Mouse (Mus musculus): ENCODE results near the gene Lrp8. TPM values are rescaled to one million over a fixed set of nuclear protein-coding genes. Genes with fewer than 3 reads are reported as not detected.
A peak's percentile ranks its signal among the peaks of the same experiment; 100 is the strongest.

Gene Lrp8
- polyA plus RNA-seq, 1 experiment from 2014 or later = 0.99 TPM

GRCm38 (mm10) chr4:107819990-107820719 is 18.1 kb downstream of the Lrp8 start:
- no peak overlapping the region for H3K27ac ChIP-seq (ENCODE audit: low read length)
- H3K36me3 ChIP-seq (ENCODE audit: control insufficient read depth, insufficient read depth, low read length) = no peaks in the 10 kb centered on the region
- no peaks in the 10 kb centered on the region for H3K9me3 ChIP-seq (ENCODE audit: control insufficient read depth, low read length)
- no peak overlapping the region for H3K4me3 ChIP-seq (ENCODE audit: low read length)
- no peak overlapping the region for H3K4me2 ChIP-seq (ENCODE audit: low read depth, low read length)
- H3K9ac ChIP-seq (ENCODE audit: low read depth, low read length) = no peak overlapping the region
- WGBS = 70% methylated on average over 16 of the region's 16 CpGs
- peak; percentile 9; the same call in 1 of the 2 replicates for ATAC-seq
- no peaks in the 10 kb centered on the region for H3K27me3 ChIP-seq (replicated peaks; ENCODE audit: control insufficient read depth, insufficient read depth, low read length)
- H3K4me1 ChIP-seq (ENCODE audit: control insufficient read depth, insufficient read depth, low read length) = no peaks in the 10 kb centered on the region

DNA sequence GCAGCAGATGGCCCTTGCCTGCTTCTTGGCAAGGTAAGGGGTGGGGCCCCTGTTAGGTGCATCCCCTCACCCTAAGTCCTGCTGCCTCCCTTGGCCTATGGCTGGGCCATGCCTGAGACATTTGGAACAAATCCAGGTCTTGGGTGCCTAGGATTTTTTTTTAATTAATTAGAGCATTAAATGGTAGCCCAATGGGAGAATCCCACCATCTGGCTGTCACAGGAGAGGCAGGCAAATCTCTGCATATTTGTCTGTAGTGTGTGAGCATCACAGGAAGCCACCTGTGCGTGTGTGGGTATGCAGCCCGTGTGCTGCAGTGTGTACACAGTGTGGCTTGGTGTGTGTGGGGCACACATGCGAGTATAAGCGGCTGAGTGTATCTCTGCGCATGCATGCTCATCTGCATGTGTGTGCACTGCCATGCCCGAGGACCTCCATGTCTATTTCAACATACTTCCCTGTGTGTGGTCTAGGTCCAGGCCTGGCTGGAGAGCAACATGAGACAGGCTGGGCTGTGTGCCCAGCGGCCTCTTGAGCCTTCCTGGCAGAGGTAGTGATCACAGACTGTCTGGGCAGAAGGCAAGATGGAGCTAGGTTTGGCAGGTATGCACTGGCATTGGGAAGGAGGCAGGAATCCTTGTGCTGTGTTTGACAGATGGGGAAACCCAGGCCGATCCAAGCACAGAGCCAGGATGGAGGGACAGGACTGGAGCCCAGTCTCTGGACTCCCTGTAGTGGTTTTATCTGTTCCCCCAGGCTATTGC is 19.0 kb downstream of the Lrp8 start:
- no peak overlapping the region for H3K27ac ChIP-seq (ENCODE audit: low read length)
- no peaks in the 10 kb centered on the region for H3K36me3 ChIP-seq (ENCODE audit: control insufficient read depth, insufficient read depth, low read length)
- no peak overlapping the region for H3K4me2 ChIP-seq (ENCODE audit: low read depth, low read length)
- H3K4me1 ChIP-seq (ENCODE audit: control insufficient read depth, insufficient read depth, low read length) = no peaks in the 10 kb centered on the region
- 79% methylated on average over 8 of the region's 8 CpGs for WGBS
- no peak overlapping the region for H3K9ac ChIP-seq (ENCODE audit: low read depth, low read length)
- H3K9me3 ChIP-seq (ENCODE audit: control insufficient read depth, low read length) = no peaks in the 10 kb centered on the region
- no peaks in the 10 kb centered on the region for H3K27me3 ChIP-seq (replicated peaks; ENCODE audit: control insufficient read depth, insufficient read depth, low read length)
- ATAC-seq = no peak
- H3K4me3 ChIP-seq (ENCODE audit: low read length) = no peak overlapping the region

GRCm38 (mm10) chr4:107822936-107823411 is 20.9 kb downstream of the Lrp8 start:
- no peaks in the 10 kb centered on the region for H3K4me1 ChIP-seq (ENCODE audit: control insufficient read depth, insufficient read depth, low read length)
- H3K4me2 ChIP-seq (ENCODE audit: low read depth, low read length) = no peak overlapping the region
- H3K4me3 ChIP-seq (ENCODE audit: low read length) = no peak overlapping the region
- H3K27me3 ChIP-seq (replicated peaks; ENCODE audit: control insufficient read depth, insufficient read depth, low read length) = no peaks in the 10 kb centered on the region
- H3K27ac ChIP-seq (ENCODE audit: low read length) = no peak overlapping the region
- H3K9ac ChIP-seq (ENCODE audit: low read depth, low read length) = no peak overlapping the region
- H3K9me3 ChIP-seq (ENCODE audit: control insufficient read depth, low read length) = no peaks in the 10 kb centered on the region
- 50% methylated on average over 9 of the region's 9 CpGs for WGBS
- ATAC-seq = no peak
- no peaks in the 10 kb centered on the region for H3K36me3 ChIP-seq (ENCODE audit: control insufficient read depth, insufficient read depth, low read length)

DNA sequence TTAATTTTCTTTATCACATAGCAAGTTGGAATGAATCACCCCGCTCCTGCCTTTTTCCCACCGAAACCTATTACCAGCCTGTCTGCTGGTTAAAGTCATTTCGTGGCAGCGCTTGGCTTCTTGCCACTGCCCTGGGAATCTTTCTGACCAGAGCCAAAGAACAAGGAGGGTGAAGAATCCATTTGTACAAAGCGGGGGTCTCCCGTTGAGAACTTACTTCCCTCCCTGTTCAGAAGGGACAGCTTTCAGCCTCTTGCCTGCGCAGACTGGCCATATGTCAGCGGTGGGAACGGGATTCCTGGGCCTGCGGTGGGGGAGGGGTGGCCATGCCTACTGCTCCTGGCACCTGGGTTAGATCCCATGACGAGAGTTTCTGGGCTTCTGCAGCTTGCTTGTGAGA is 21.4 kb downstream of the Lrp8 start:
- WGBS = 42% methylated on average over 11 of the region's 11 CpGs
- Histone ChIP-seq H3K9me3 (ENCODE audit: control insufficient read depth, low read length) (no peaks in the 10 kb centered on the region), H3K4me3 (ENCODE audit: low read length) (no peak overlapping the region), H3K27ac (ENCODE audit: low read length) (no peak overlapping the region), H3K36me3 (ENCODE audit: control insufficient read depth, insufficient read depth, low read length) (no peaks in the 10 kb centered on the region), H3K9ac (ENCODE audit: low read depth, low read length) (no peak overlapping the region), H3K4me2 (ENCODE audit: low read depth, low read length) (no peak overlapping the region), H3K27me3 (replicated peaks; ENCODE audit: control insufficient read depth, insufficient read depth, low read length) (no peaks in the 10 kb centered on the region), H3K4me1 (ENCODE audit: control insufficient read depth, insufficient read depth, low read length) (0 out of 2 replicates have a peak, but pooled peaks cover under 1% of the 10 kb centered on the region)
- no peak for ATAC-seq

GRCm38 (mm10) chr4:107828727-107829218 is 26.7 kb downstream of the Lrp8 start:
- peak; percentile 49; the same call in 1 of the 2 replicates for ATAC-seq
- no peaks in the 10 kb centered on the region for H3K36me3 ChIP-seq (ENCODE audit: control insufficient read depth, insufficient read depth, low read length)
- WGBS = 32% methylated on average over 10 of the region's 10 CpGs
- no peak overlapping the region for H3K4me2 ChIP-seq (ENCODE audit: low read depth, low read length)
- H3K27me3 ChIP-seq (replicated peaks; ENCODE audit: control insufficient read depth, insufficient read depth, low read length) = no peaks in the 10 kb centered on the region
- no peak overlapping the region for H3K4me3 ChIP-seq (ENCODE audit: low read length)
- H3K9me3 ChIP-seq (ENCODE audit: control insufficient read depth, low read length) = no peaks in the 10 kb centered on the region
- peaks cover 5% of the 10 kb centered on the region; the same call in 1 of the 2 replicates for H3K4me1 ChIP-seq (ENCODE audit: control insufficient read depth, insufficient read depth, low read length)
- no peak overlapping the region for H3K9ac ChIP-seq (ENCODE audit: low read depth, low read length)
- no peak overlapping the region for H3K27ac ChIP-seq (ENCODE audit: low read length)

DNA sequence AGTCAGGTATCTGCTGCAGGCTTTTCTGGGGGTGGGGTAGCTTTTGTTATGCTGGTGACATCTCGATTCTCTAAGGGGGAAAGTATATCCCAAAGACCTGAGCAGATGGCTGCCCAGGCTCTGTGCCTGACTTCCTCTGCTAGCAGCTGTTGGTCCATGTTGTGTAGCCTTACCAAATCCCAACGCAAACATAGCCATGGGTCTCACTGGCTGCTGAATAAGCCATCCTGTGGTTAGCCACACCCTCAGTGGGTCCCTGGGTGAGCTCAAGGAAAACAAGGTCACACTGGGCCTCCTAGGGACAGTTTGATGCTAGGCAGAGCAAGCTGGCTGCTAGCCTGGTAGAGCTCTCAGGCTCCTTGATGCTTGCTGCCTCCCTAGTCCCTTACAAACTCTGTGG is 27.6 kb downstream of the Lrp8 start:
- ATAC-seq = no peak
- H3K27me3 ChIP-seq (replicated peaks; ENCODE audit: control insufficient read depth, insufficient read depth, low read length) = no peaks in the 10 kb centered on the region
- peaks cover 5% of the 10 kb centered on the region; the same call in 1 of the 2 replicates for H3K4me1 ChIP-seq (ENCODE audit: control insufficient read depth, insufficient read depth, low read length)
- no peaks in the 10 kb centered on the region for H3K9me3 ChIP-seq (ENCODE audit: control insufficient read depth, low read length)
- no peak overlapping the region for H3K4me2 ChIP-seq (ENCODE audit: low read depth, low read length)
- H3K27ac ChIP-seq (ENCODE audit: low read length) = no peak overlapping the region
- WGBS = 43% methylated on average over 2 of the region's 2 CpGs
- H3K4me3 ChIP-seq (ENCODE audit: low read length) = no peak overlapping the region
- H3K9ac ChIP-seq (ENCODE audit: low read depth, low read length) = no peak overlapping the region
- no peaks in the 10 kb centered on the region for H3K36me3 ChIP-seq (ENCODE audit: control insufficient read depth, insufficient read depth, low read length)

DNA sequence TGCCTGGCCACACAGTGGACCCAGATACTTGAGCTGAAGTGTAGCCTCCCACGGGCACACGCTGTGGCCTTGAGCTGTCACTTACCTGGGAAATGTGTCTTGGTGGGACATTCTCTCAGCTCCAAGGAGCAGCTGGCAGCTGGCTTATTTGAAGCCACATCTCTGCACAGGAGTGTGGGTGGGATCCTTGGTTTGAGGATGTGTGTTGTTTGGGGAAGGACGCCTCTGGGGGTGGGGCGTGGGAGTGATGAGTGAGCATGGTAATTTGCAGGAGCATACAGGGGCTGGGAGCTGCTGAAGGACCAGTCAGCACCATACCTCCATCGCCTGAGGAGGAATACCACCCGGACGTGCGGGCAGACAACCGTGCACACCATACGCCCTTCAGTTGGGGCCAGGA is 28.1 kb downstream of the Lrp8 start:
- 80% methylated on average over 10 of the region's 10 CpGs for WGBS
- no peak for ATAC-seq

DNA sequence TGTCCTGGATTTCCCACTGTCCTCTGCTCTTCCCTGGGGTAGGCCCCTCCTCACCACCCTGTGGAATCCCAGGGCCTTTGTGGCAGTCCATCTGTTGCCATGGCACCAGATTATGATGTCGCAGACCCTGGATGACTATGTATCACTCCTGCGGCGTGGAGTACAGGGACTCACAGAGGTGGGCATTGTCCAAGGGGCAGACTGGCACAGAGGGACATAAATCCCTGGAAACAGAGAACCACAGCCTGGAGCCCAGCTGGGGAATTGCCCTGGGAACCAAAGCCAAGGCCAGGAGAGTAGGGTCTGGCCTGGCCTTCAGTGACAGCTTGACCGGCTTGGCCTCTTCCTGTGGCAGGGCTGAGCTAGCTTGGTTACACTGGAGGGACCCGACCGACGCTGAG is 28.8 kb downstream of the Lrp8 start:
- 78% methylated on average over 7 of the region's 7 CpGs for WGBS
- Histone ChIP-seq H3K27ac (ENCODE audit: low read length) (no peak overlapping the region), H3K9ac (ENCODE audit: low read depth, low read length) (no peak overlapping the region), H3K4me3 (ENCODE audit: low read length) (no peak overlapping the region), H3K4me1 (ENCODE audit: control insufficient read depth, insufficient read depth, low read length) (peaks cover 14% of the 10 kb centered on the region; the same call in 1 of the 2 replicates), H3K27me3 (replicated peaks; ENCODE audit: control insufficient read depth, insufficient read depth, low read length) (no peaks in the 10 kb centered on the region), H3K4me2 (ENCODE audit: low read depth, low read length) (no peak overlapping the region), H3K9me3 (ENCODE audit: control insufficient read depth, low read length) (no peaks in the 10 kb centered on the region), H3K36me3 (ENCODE audit: control insufficient read depth, insufficient read depth, low read length) (no peaks in the 10 kb centered on the region)
- ATAC-seq = no peak

More for the DNA sequence above, 28.1 kb downstream of the Lrp8 start:
- no peak overlapping the region for H3K4me2 ChIP-seq (ENCODE audit: low read depth, low read length)
- no peaks in the 10 kb centered on the region for H3K36me3 ChIP-seq (ENCODE audit: control insufficient read depth, insufficient read depth, low read length)
- H3K27me3 ChIP-seq (replicated peaks; ENCODE audit: control insufficient read depth, insufficient read depth, low read length) = no peaks in the 10 kb centered on the region
- H3K27ac ChIP-seq (ENCODE audit: low read length) = no peak overlapping the region
- no peak overlapping the region for H3K4me3 ChIP-seq (ENCODE audit: low read length)
- no peak overlapping the region for H3K9ac ChIP-seq (ENCODE audit: low read depth, low read length)
- H3K4me1 ChIP-seq (ENCODE audit: control insufficient read depth, insufficient read depth, low read length) = peaks cover 8% of the 10 kb centered on the region; the same call in 1 of the 2 replicates
- no peaks in the 10 kb centered on the region for H3K9me3 ChIP-seq (ENCODE audit: control insufficient read depth, low read length)

GRCm38 (mm10) chr4:107831678-107832077 is 29.6 kb downstream of the Lrp8 start:
- ATAC-seq = no peak
- H3K4me2 ChIP-seq (ENCODE audit: low read depth, low read length) = no peak overlapping the region
- no peak overlapping the region for H3K4me3 ChIP-seq (ENCODE audit: low read length)
- no peak overlapping the region for H3K27ac ChIP-seq (ENCODE audit: low read length)
- H3K9me3 ChIP-seq (ENCODE audit: control insufficient read depth, low read length) = no peaks in the 10 kb centered on the region
- no peaks in the 10 kb centered on the region for H3K27me3 ChIP-seq (replicated peaks; ENCODE audit: control insufficient read depth, insufficient read depth, low read length)
- 89% methylated on average over 6 of the region's 6 CpGs for WGBS
- H3K4me1 ChIP-seq (ENCODE audit: control insufficient read depth, insufficient read depth, low read length) = peaks cover 15% of the 10 kb centered on the region; the same call in 1 of the 2 replicates
- no peaks in the 10 kb centered on the region for H3K36me3 ChIP-seq (ENCODE audit: control insufficient read depth, insufficient read depth, low read length)
- no peak overlapping the region for H3K9ac ChIP-seq (ENCODE audit: low read depth, low read length)

Measured in intestine, embryonic 16.5 days (tissue).